Mouse (Mus musculus) CD4-positive, CD25-positive, alpha-beta regulatory T cell, adult 9 weeks (primary cell): ENCODE measurements around the gene Atp5l. TPM values are rescaled to one million over a fixed set of nuclear protein-coding genes. Genes with fewer than 3 reads are reported as not detected.

Experiments used
- polyA plus RNA-seq: library from polyadenylated mRNA; unstranded; fragments of 100-300 nt; shearing (Covaris generic); gene quantifications from one replicate; pipeline ENCODE4 v1.2.1, GENCODE M21; 2017

The Atp5l gene
- polyA plus RNA-seq, result 408 TPM

GRCm38 (mm10) chr9:44920374-44921122 lies at the start of gene Atp5l:
Gene Atp5l (minus strand): TSS chr9:44920742.

DNA sequence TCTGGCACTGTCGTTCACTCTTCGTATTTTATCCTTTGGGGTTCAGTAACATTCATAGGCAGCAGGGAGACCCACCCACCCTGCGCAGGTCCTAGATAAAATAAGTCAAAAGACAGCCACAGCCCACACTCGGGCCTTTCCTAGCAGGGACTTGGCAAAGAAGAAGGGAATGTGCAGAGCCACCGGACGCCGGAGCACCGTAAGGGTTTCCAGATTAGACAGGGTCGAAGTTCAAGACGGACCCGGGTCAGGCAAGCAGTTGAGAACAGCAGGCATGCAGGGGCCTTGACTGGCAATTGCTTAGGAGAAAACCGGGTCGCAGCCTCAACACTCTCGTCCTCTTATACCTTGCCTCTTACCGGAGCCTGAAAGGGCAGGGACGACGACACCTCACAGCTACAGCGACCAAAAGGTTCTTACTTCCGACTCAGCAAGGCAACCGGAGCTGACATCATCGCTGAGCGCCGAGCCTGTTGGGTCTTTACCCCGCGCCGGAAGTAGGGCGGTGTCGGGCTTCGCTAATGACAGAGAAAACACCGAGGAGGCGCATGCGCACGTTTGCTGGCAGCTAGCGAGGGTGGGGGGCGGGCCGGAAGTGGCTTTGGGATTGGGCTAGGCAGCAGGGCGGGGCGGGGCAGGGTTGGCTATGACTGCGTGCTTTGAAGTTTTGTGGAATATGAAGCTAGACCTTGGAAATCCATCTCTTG lies 44.7 kb upstream of the Atp5l start, which contains the start of gene Ube4a:
Gene Ube4a (minus strand): TSS at position 475 of the 707 bp plus-strand sequence.

GRCm38 (mm10) chr9:44881221-44881871 lies 39.2 kb downstream of the Atp5l start, which contains the start of gene Kmt2a:
Gene Kmt2a (minus strand): TSS chr9:44881296.

Other genes with a start within 250 kb of the Atp5l start
- not detected for gene Treh, start 247.5 kb downstream of the Atp5l start, polyA plus RNA-seq
- gene Phldb1, start 185.5 kb downstream of the Atp5l start, polyA plus RNA-seq, result 0.89 TPM
- gene Arcn1, start 152.9 kb downstream of the Atp5l start, polyA plus RNA-seq, result 90.7 TPM
- 47.3 TPM for gene Ift46, start 152.8 kb downstream of the Atp5l start, polyA plus RNA-seq
- gene Tmem25, start 121.4 kb downstream of the Atp5l start, polyA plus RNA-seq, result 0.48 TPM
- not detected for gene Ttc36, start 117.7 kb downstream of the Atp5l start, polyA plus RNA-seq
- 22.1 TPM for gene Kmt2a, start 39.4 kb downstream of the Atp5l start, polyA plus RNA-seq
- 58.4 TPM for gene Ube4a, start 44.9 kb upstream of the Atp5l start, polyA plus RNA-seq
- gene Cd3g, start 59.7 kb upstream of the Atp5l start, polyA plus RNA-seq, result 1,544 TPM
- gene Cd3d, start 61.0 kb upstream of the Atp5l start, polyA plus RNA-seq, result 1,135 TPM
- gene Cd3e, start 88.9 kb upstream of the Atp5l start, polyA plus RNA-seq, result 1,627 TPM
- 0.17 TPM for gene Mpzl2, start 119.1 kb upstream of the Atp5l start, polyA plus RNA-seq
- gene Mpzl3, start 134.4 kb upstream of the Atp5l start, polyA plus RNA-seq, result 22.5 TPM
- gene Jaml, start 158.4 kb upstream of the Atp5l start, polyA plus RNA-seq, result 20.0 TPM
- 0.07 TPM for gene Scn2b, start 197.0 kb upstream of the Atp5l start, polyA plus RNA-seq
- gene Scn4b, start 217.7 kb upstream of the Atp5l start, polyA plus RNA-seq, result not detected